Mouse (Mus musculus) spleen, adult 2 months (tissue): Measurements from ENCODE around the gene Mprip.

Experiments
- CTCF ChIP-seq: fragments of 200-500 bp; IDR thresholded peaks from 2 replicates; pipeline ENCODE4 v1.5.1; 2011; ENCODE audit warnings: mild to moderate bottlenecking, inconsistent platforms; ENCODE audit not compliant: insufficient read depth, insufficient read length, insufficient replicate concordance; ENCODE audit errors: extremely low read depth
- POLR2A ChIP-seq: fragments of 200-500 bp; IDR thresholded peaks from 2 replicates; pipeline ENCODE4 v1.6.1; 2011; ENCODE audit warnings: low read depth, low read length, inconsistent platforms

DNA sequence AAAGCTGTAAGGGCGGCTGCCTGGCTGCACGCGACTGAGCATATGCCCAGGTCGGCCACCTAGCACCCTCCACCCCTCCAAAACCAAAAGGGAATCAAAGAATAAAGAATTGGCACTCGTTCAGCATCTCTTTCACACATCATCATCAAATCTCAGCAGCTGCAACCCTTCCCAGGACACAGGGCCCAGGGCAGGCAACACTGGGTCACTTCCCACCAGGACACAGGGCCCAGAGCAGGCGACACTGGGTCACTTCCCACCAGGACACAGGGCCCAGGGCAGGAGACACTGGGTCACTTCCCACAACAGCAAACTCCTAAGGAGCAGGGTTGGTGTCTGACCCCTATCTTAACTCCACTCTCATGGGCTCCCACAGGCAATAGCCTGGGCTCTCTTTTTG, 132.3 kb downstream of the Mprip start:
- TF ChIP-seq CTCF (no peak), POLR2A (no peak)
